Mouse (Mus musculus): ENCODE data around the gene Prph.

DNA sequence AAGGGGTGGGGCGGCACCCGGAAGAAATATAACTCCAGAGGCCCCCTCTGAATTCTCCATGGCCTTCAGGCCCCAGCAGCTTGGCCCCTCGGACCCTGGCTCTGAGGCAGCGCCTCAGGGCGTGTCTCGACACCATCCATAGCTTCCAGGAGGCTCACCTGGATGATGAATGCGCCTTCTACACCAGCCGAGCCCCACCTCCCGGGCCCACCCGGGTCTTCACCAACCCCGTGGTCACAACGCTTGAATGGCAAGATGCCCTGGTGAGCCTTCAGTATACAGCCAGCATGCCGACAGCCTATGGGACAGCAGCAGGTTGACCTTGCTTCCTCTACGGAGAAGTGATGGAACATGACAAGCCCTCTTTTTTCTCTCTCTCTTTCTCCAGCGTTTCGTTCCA lies 27.9 kb downstream of the Prph start:
- no peak for TF ChIP-seq CTCF (IDR thresholded peaks at IDR 0.05; ENCODE audit: borderline replicate concordance, insufficient read depth, low read depth, low read length)
- no peak for TF ChIP-seq POLR2A (IDR thresholded peaks at IDR 0.05; ENCODE audit: borderline replicate concordance, insufficient read depth, low read length)

All from cerebellum, adult 2 months (tissue).